Mouse (Mus musculus) stomach, postnatal 0 days (tissue): ENCODE measurements at regions not wholly inside any gene's neighbourhood (a gene's known extent, or its start where the extent isn't known, plus 50 kb on each side); places are given as distances from the start of the nearest gene placed in this dataset.

ENCODE experiments used
- CTCF ChIP-seq: IDR thresholded peaks from 2 replicates; pipeline ENCODE4 v1.5.1; 2016; ENCODE audit warnings: antibody characterized with exemption, low read depth, mild to moderate bottlenecking, moderate library complexity
- EP300 ChIP-seq: optimal IDR thresholded peaks from 2 replicates; pipeline ENCODE3; 2016; ENCODE audit warnings: antibody characterized with exemption

DNA sequence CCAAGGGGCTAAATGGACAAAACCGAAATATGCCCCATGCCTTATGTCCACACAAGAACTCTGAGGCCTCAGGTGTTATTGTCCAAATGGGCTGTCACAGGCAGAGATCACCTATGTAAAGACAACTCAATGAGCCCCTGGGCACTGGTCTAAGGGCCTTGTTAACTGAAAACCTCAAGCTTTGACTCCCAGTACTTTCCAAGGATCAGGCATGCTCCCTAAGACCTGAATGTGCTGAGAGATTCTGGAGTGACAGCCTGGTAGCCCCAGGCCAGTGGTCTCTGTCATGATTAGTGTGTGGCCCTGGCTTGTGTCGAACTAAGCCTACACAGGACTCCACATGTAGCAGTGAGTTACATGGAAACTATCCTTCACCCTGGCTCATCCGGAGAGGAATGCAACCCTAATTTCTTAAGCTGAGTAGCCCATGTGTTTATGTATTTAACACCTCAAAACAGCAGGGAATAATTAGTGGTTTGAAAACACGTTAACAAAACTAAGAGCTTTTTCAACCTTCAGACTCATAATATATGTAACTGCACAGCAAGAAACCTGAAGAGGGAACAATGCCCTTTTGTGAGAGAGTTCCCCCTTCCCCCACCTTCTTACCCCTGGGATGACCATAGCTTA is 435.3 kb upstream of the Mki67 start:
- TF ChIP-seq CTCF, result no peak
- TF ChIP-seq EP300, result no peak
